Mouse (Mus musculus): ENCODE measurements around the gene Exoc3l2. TPM values are rescaled to one million over a fixed set of nuclear protein-coding genes. Genes with fewer than 3 reads are reported as not detected.

The Exoc3l2 gene
- polyA plus RNA-seq, 1 experiment, result 0.01 TPM

- Histone ChIP-seq H3ac (ENCODE audit: control insufficient read depth, insufficient read length, low read depth) (no peak overlapping the region), H3K4me3 (ENCODE audit: insufficient read depth, poor library complexity, severe bottlenecking) (no peak overlapping the region), H3K36me3 (ENCODE audit: control insufficient read depth, insufficient read depth) (no peaks in the 10 kb centered on the region), H3K27me3 (ENCODE audit: control insufficient read depth, insufficient read depth, insufficient read length) (peaks cover 56% of the 10 kb centered on the region), H3K79me3 (ENCODE audit: low read depth) (no peaks in the 10 kb centered on the region), H3K79me2 (ENCODE audit: control insufficient read depth, insufficient read depth) (no peaks in the 10 kb centered on the region)
- no peak for TF ChIP-seq MYOD1 (IDR thresholded peaks at IDR 0.05; ENCODE audit: control insufficient read depth, insufficient read length, low read depth)
Measured at GRCm38 (mm10) chr7:19524420-19525104, 61.4 kb downstream of the Exoc3l2 start.

GRCm38 (mm10) chr7:19525105-19525481 is 62.0 kb downstream of the Exoc3l2 start:
- TF ChIP-seq FOSL1 (IDR thresholded peaks at IDR 0.05; ENCODE audit: insufficient read depth, low read length, poor library complexity, severe bottlenecking), result no peak
- TF ChIP-seq MYOG (IDR thresholded peaks at IDR 0.05; ENCODE audit: control insufficient read depth, extremely low read depth, insufficient read length), result no peak
- TF ChIP-seq MAX (IDR thresholded peaks at IDR 0.05), result no peak
- no peak for TF ChIP-seq CTCF (IDR thresholded peaks at IDR 0.05; ENCODE audit: control insufficient read depth, insufficient read depth, insufficient read length)
- TF ChIP-seq USF1 (IDR thresholded peaks at IDR 0.05; ENCODE audit: low read depth), result no peak
- no peak for TF ChIP-seq CEBPB (IDR thresholded peaks at IDR 0.05; ENCODE audit: low read depth)
- no peak for TF ChIP-seq MYOD1 (IDR thresholded peaks at IDR 0.05; ENCODE audit: control insufficient read depth, insufficient read length, low read depth)
- no peaks in the 10 kb centered on the region for H3K79me2 ChIP-seq (ENCODE audit: control insufficient read depth, insufficient read depth)
- H3K79me3 ChIP-seq (ENCODE audit: low read depth), result no peaks in the 10 kb centered on the region
- no peaks in the 10 kb centered on the region for H3K36me3 ChIP-seq (ENCODE audit: control insufficient read depth, insufficient read depth)
- no peak overlapping the region for H3K4me3 ChIP-seq (ENCODE audit: insufficient read depth, poor library complexity, severe bottlenecking)
- peaks cover 50% of the 10 kb centered on the region for H3K27me3 ChIP-seq (ENCODE audit: control insufficient read depth, insufficient read depth, insufficient read length)
- H3ac ChIP-seq (ENCODE audit: control insufficient read depth, insufficient read length, low read depth), result no peak overlapping the region

- H3K27me3 ChIP-seq (ENCODE audit: control insufficient read depth, insufficient read depth, insufficient read length), result no peaks in the 10 kb centered on the region
- no peak for TF ChIP-seq USF1 (IDR thresholded peaks at IDR 0.05; ENCODE audit: low read depth)
- no peak for TF ChIP-seq CTCF (IDR thresholded peaks at IDR 0.05; ENCODE audit: control insufficient read depth, insufficient read depth, insufficient read length)
- TF ChIP-seq MAX (IDR thresholded peaks at IDR 0.05), result no peak
- TF ChIP-seq FOSL1 (IDR thresholded peaks at IDR 0.05; ENCODE audit: insufficient read depth, low read length, poor library complexity, severe bottlenecking), result no peak
- TF ChIP-seq MYOG (IDR thresholded peaks at IDR 0.05; ENCODE audit: control insufficient read depth, extremely low read depth, insufficient read length), result no peak
- no peak for TF ChIP-seq CEBPB (IDR thresholded peaks at IDR 0.05; ENCODE audit: low read depth)
- TF ChIP-seq MYOD1 (IDR thresholded peaks at IDR 0.05; ENCODE audit: control insufficient read depth, insufficient read length, low read depth), result no peak
- no peaks in the 10 kb centered on the region for H3K79me3 ChIP-seq (ENCODE audit: low read depth)
- peaks cover 3% of the 10 kb centered on the region for H3K36me3 ChIP-seq (ENCODE audit: control insufficient read depth, insufficient read depth)
- no peak overlapping the region for H3K4me3 ChIP-seq (ENCODE audit: insufficient read depth, poor library complexity, severe bottlenecking)
- H3K79me2 ChIP-seq (ENCODE audit: control insufficient read depth, insufficient read depth), result no peaks in the 10 kb centered on the region
- no peak overlapping the region for H3ac ChIP-seq (ENCODE audit: control insufficient read depth, insufficient read length, low read depth)
Measured at GRCm38 (mm10) chr7:19531077-19531476, 67.9 kb downstream of the Exoc3l2 start.

- no peaks in the 10 kb centered on the region for H3K27me3 ChIP-seq (ENCODE audit: control insufficient read depth, insufficient read depth, insufficient read length)
- H3K79me2 ChIP-seq (ENCODE audit: control insufficient read depth, insufficient read depth), result no peaks in the 10 kb centered on the region
- H3K4me3 ChIP-seq (ENCODE audit: insufficient read depth, poor library complexity, severe bottlenecking), result no peak overlapping the region
- peaks cover 3% of the 10 kb centered on the region for H3K36me3 ChIP-seq (ENCODE audit: control insufficient read depth, insufficient read depth)
- TF ChIP-seq MAX (IDR thresholded peaks at IDR 0.05) (no peak), MYOD1 (IDR thresholded peaks at IDR 0.05; ENCODE audit: control insufficient read depth, insufficient read length, low read depth) (peak; percentile 93)
- no peak overlapping the region for H3ac ChIP-seq (ENCODE audit: control insufficient read depth, insufficient read length, low read depth)
- no peaks in the 10 kb centered on the region for H3K79me3 ChIP-seq (ENCODE audit: low read depth)
Measured at GRCm38 (mm10) chr7:19532240-19532639, 69.1 kb downstream of the Exoc3l2 start.

- H3K4me3 ChIP-seq (ENCODE audit: insufficient read depth, poor library complexity, severe bottlenecking), result no peak overlapping the region
- TF ChIP-seq CEBPB (IDR thresholded peaks at IDR 0.05; ENCODE audit: low read depth) (no peak), FOSL1 (IDR thresholded peaks at IDR 0.05; ENCODE audit: insufficient read depth, low read length, poor library complexity, severe bottlenecking) (no peak), CTCF (IDR thresholded peaks at IDR 0.05; ENCODE audit: control insufficient read depth, insufficient read depth, insufficient read length) (no peak), MAX (IDR thresholded peaks at IDR 0.05) (no peak), MYOD1 (IDR thresholded peaks at IDR 0.05; ENCODE audit: control insufficient read depth, insufficient read length, low read depth) (no peak), USF1 (IDR thresholded peaks at IDR 0.05; ENCODE audit: low read depth) (no peak), MYOG (IDR thresholded peaks at IDR 0.05; ENCODE audit: control insufficient read depth, extremely low read depth, insufficient read length) (no peak)
- H3K36me3 ChIP-seq (ENCODE audit: control insufficient read depth, insufficient read depth), result peaks cover 3% of the 10 kb centered on the region
- peaks cover 12% of the 10 kb centered on the region for H3K79me3 ChIP-seq (ENCODE audit: low read depth)
- H3K79me2 ChIP-seq (ENCODE audit: control insufficient read depth, insufficient read depth), result peaks cover 19% of the 10 kb centered on the region
- H3K27me3 ChIP-seq (ENCODE audit: control insufficient read depth, insufficient read depth, insufficient read length), result no peaks in the 10 kb centered on the region
- H3ac ChIP-seq (ENCODE audit: control insufficient read depth, insufficient read length, low read depth), result no peak overlapping the region
Measured at GRCm38 (mm10) chr7:19534676-19535075, 71.5 kb downstream of the Exoc3l2 start.

- H3K27me3 ChIP-seq (ENCODE audit: control insufficient read depth, insufficient read depth, insufficient read length), result no peaks in the 10 kb centered on the region
- H3K36me3 ChIP-seq (ENCODE audit: control insufficient read depth, insufficient read depth), result no peaks in the 10 kb centered on the region
- TF ChIP-seq CEBPB (IDR thresholded peaks at IDR 0.05; ENCODE audit: low read depth), result no peak
- no peak for TF ChIP-seq USF1 (IDR thresholded peaks at IDR 0.05; ENCODE audit: low read depth)
- TF ChIP-seq FOSL1 (IDR thresholded peaks at IDR 0.05; ENCODE audit: insufficient read depth, low read length, poor library complexity, severe bottlenecking), result no peak
- TF ChIP-seq CTCF (IDR thresholded peaks at IDR 0.05; ENCODE audit: control insufficient read depth, insufficient read depth, insufficient read length), result no peak
- TF ChIP-seq MYOG (IDR thresholded peaks at IDR 0.05; ENCODE audit: control insufficient read depth, extremely low read depth, insufficient read length), result no peak
- no peak for TF ChIP-seq MAX (IDR thresholded peaks at IDR 0.05)
- TF ChIP-seq MYOD1 (IDR thresholded peaks at IDR 0.05; ENCODE audit: control insufficient read depth, insufficient read length, low read depth), result no peak
- peaks cover 31% of the 10 kb centered on the region for H3K79me3 ChIP-seq (ENCODE audit: low read depth)
- H3ac ChIP-seq (ENCODE audit: control insufficient read depth, insufficient read length, low read depth), result no peak overlapping the region
- H3K4me3 ChIP-seq (ENCODE audit: insufficient read depth, poor library complexity, severe bottlenecking), result no peak overlapping the region
- H3K79me2 ChIP-seq (ENCODE audit: control insufficient read depth, insufficient read depth), result peaks cover 69% of the 10 kb centered on the region
Measured at GRCm38 (mm10) chr7:19540771-19541566, 77.8 kb downstream of the Exoc3l2 start.
